Mouse (Mus musculus) layer of hippocampus, postnatal 36 days (tissue): ENCODE data around the gene Mb21d2. TPM values are rescaled to one million over a fixed set of nuclear protein-coding genes. Genes with fewer than 3 reads are reported as not detected.

ENCODE experiments used
- DNase-seq, 2 experiments: peaks; one replicate each; pipeline ENCODE4 v3.0.0; 2022
- total RNA-seq, 2 experiments: library from RNA; stranded (reverse); gene quantifications; 2 replicates each; pipeline ENCODE4 v1.2.3; 2021

Mb21d2 gene
- total RNA-seq, 2 experiments from 2014 or later, result 24.4 to 25.1 TPM

DNA sequence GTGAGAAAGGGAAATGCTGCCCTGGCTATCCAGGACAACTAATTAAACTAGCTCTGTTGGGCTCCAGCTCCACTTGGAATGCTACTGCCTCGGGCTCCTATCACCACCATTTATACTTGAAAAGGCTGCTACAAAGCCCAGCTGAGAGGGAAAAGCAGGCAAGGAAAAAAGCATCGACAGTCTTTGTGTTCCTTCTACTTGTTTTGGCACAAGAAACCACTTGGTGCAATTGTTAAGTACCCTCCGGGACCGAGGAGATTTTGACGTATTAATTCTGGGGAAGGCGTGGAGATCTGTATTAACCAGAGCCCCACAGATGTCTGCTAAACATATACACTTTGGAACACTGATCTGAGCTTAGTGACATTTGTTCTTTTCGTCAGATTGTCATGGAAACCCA, 69.8 kb downstream of the Mb21d2 start:
- no peak for DNase-seq

DNA sequence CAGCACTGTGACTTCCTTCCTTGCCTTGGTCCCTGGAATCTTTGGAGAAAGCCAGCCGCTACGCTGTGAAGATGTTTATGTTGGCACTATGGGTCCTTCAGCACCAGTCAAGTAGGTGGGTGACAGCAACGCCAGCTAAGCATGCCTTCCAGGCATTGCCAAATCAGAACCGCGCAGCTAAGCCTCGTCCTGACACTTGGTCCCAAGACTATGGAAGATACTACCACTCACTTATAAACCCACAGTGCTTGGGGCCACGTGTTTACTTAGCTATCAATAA, 70.5 kb downstream of the Mb21d2 start:
- DNase-seq, result no peak

DNA sequence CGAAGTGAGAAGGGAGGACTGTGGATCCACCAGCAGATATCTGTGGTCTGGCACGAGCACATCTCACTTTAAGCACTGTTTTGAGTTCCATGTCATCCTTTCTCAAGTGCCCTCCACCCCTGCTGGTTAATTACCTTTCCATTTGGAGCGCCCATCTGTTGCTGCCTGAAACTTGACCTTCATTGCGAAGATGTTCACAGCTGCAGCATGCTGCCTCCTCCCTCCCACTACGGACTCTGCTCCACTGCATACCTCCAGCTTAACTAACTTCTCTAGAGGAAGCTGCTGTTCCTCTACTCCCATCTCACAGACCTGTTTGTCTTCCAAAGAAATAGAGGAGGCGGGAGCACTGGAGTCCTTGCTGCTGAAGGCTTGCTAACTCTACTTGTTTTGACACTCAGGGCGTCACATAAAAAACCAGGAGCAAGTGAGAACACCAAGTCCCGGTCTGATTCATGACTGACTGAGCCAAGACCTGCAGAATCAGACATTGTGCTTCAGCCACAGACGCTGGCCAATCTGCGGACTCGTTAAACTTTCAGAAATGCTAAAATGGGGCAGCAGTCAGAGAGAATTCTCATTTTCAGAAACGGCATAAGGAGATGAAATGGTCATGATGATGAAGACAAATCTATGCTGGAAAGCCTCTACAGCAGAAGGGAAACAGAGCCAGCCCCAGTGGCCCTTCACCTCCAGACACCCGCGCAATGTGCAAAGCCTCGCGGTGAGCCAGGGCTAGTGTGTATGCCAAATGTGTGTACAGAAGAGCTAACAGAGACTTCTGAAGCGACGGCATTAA, 71.1 kb downstream of the Mb21d2 start:
- no peak for DNase-seq

DNA sequence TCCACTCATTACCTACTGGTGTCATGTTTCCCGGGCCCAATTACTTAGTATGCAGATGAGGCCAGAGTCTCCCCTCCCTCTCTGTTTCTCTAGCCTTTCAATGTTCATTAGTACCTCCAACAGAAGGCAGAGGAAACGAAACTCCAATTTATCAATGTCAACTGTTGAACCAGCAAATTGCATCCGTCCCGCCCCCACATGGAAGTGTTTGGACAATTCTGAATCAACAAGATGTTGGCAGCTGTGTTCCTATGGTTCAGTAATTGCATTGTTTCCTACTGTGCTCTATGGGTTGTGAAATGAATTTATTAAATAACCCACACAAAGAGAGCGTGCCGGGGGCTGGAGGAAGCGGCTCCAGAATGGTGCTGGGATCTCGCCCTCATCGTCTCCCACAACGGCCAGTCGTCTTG, 78.1 kb downstream of the Mb21d2 start:
- no peak for DNase-seq

DNA sequence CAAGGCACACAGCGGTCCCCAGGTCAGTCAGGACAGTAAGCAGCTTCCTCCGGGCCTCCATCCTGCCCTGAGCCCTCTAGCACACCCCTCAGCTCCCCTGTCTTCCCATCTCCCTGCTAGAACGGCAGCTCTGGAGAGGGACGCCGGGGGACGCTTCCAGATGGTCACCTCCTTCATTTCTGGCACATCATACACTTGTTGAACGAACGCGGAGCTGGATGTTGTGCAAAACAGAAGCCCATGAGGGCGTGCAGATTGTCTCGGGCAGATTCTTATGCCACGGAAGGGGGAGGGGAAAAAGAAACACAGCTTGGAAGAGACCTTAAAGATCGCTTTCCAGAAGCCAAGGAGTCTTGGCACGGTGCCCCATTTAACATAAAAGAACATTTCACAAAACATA, 78.6 kb downstream of the Mb21d2 start:
- DNase-seq, result peak in 1 of 2 experiments; percentile 28

DNA sequence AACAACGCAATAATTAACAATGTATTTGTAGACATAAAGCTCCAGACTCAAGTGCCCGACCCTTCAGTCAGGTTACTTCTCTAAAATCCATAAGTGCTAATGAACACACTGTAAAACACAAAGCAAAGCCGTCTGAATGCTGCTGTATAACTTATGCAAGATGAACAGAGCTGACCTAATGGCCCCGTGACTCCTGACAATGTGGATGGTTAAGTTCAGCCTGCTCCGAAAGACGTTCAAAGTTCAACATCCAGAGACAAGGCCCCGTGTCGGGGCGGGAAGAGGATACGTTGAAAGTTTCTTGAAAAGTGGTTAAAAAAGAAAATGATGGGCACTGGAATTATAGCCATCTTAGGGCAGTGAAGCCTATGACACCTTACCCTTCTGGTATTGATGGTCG, 83.3 kb downstream of the Mb21d2 start:
- no peak for DNase-seq

- DNase-seq, result no peak
Observed at GRCm38 (mm10) chr16:28845336-28845735, 84.1 kb downstream of the Mb21d2 start.

- DNase-seq, result no peak
Observed at GRCm38 (mm10) chr16:28841102-28841501, 88.4 kb downstream of the Mb21d2 start.

DNA sequence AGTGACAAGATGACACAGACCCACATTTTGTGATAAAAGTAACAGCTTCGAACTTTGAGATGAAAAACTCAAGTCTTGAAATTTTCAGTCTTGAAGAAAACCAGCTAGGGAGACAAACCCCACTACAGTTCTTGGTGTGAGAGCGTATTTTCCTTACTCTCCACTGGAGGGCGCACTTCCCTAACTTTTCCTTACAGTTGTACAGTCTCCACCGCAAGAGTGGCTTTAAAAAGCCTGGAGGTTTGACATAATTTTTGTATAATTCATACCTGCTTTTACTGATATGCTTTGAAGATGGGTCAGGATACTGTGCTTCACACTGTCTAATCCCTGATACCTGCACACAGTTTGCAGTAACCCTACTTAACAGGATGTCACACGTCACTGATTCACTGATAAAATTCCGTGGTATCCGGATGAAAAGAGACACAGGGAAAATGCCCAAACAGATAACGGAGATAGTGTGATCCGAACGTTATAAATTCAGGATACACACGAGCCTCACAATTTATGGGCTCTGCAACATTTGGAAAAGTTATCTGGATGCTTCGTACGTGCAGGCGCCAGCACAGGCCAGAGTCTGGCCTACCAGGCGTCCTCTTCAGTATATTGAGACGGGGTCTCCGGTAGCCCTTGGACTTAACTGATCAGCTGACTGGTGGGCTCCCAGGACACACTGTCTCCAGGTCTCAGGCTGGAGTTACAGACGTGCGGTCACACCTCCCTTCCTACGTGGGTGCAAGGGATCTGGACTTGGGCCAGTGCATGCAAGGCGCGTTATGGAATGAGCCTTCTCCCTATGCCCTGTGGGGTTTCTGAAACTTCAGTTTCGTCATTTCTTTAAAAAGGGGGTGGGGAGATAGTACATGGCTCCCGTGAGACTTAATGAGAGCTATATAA, 89.1 kb downstream of the Mb21d2 start:
- peak in 1 of 2 experiments; percentile 57 for DNase-seq

- DNase-seq, result no peak
Observed at GRCm38 (mm10) chr16:28839575-28839974, 89.9 kb downstream of the Mb21d2 start.

GRCm38 (mm10) chr16:28838016-28838415, 91.5 kb downstream of the Mb21d2 start:
- DNase-seq, result peak; percentile 46 to 71

- no peak for DNase-seq
Observed at GRCm38 (mm10) chr16:28832085-28832635, 97.3 kb downstream of the Mb21d2 start.

GRCm38 (mm10) chr16:28829263-28829955, 100.1 kb downstream of the Mb21d2 start:
- no peak for DNase-seq

DNA sequence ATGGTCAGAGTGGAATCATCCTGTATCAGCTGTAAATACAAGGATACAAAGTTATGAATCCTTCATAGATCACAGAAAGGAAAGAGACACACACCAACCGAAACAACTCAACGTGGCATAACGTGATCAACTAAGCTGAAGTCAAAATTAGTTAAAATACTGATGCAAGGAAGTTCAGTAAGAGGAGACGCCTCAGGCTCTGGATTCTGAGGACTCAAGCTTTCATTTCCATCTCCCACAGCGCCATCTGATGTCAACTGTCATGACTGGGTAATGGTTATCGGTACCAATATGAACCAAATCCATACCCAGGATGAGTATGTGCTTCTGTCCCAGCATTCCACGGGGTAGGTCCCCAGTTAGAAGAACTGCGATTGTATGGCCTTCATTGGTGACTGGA, 104.7 kb downstream of the Mb21d2 start:
- no peak for DNase-seq

GRCm38 (mm10) chr16:28821774-28822173, 107.7 kb downstream of the Mb21d2 start:
- no peak for DNase-seq

- DNase-seq, result no peak
Observed at GRCm38 (mm10) chr16:28818749-28819285, 110.7 kb downstream of the Mb21d2 start.

GRCm38 (mm10) chr16:28813290-28813689, 116.2 kb downstream of the Mb21d2 start:
- no peak for DNase-seq

DNA sequence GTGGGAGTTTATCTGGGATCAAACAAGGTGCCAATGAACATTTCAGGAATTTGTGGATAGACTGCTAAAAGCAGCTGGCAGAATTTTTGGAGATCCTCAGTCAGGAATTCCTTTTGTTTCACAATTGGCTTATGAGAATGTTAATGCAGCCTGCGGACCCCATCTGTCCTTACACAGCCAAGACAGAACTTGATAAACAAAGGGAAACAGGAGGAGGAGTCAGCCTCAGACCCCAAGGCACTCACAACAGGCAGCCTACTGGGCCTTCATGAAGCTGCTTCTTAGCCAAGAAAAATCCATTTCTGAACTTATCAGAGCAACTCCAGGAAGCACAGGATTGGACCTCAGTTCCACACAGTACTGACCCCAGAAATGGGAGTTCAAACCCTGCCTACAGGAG, 120.4 kb downstream of the Mb21d2 start:
- DNase-seq, result no peak

- peak; percentile 14 for DNase-seq
Observed at GRCm38 (mm10) chr16:28793115-28793514, 136.4 kb downstream of the Mb21d2 start.
